Mouse (Mus musculus) spleen, adult 2 months (tissue): ENCODE results near the gene Auts2.

Experiments used
- CTCF ChIP-seq: fragments of 200-500 bp; IDR thresholded peaks from 2 replicates; pipeline ENCODE4 v1.5.1; 2011; ENCODE audit warnings: mild to moderate bottlenecking, inconsistent platforms; ENCODE audit not compliant: insufficient read depth, insufficient read length, insufficient replicate concordance; ENCODE audit errors: extremely low read depth
- POLR2A ChIP-seq: fragments of 200-500 bp; IDR thresholded peaks from 2 replicates; pipeline ENCODE4 v1.6.1; 2011; ENCODE audit warnings: low read depth, low read length, inconsistent platforms

DNA sequence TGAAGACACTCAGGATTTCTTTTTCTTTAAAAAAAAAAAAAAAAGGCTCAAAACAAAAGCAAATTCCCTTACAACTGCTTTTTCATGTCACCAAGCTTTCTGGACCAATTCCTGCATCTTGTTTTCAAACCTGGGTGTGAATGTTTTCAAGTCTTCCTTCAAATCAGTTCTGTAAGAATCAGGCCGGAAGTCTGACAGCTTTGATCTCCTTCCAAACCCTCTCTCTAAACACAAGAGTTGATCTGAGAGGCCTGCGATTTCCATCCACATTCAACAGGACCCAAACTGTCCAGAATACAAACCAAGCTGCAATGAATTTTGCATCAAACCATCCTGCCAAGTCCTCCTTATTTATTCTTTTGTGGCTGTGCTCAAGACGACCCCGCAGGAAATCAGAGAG, 737.9 kb downstream of the Auts2 start:
- TF ChIP-seq CTCF (no peak), POLR2A (no peak)
